Mouse (Mus musculus) macrophage (primary cell): ENCODE measurements around the gene Kif19a. TPM values are rescaled to one million over a fixed set of nuclear protein-coding genes. Genes with fewer than 3 reads are reported as not detected.

Experiments used
- H3K27ac ChIP-seq: fragments of 350-480 bp; formaldehyde crosslinking; 2 replicates; pipeline ENCODE4 v1.9.0; 2021
- H3K36me3 ChIP-seq: fragments of 350-480 bp; formaldehyde crosslinking; 2 replicates; pipeline ENCODE4 v1.9.0; 2021; ENCODE audit errors: inconsistent target
- H3K4me3 ChIP-seq: fragments of 350-480 bp; formaldehyde crosslinking; 2 replicates; pipeline ENCODE4 v1.9.0; 2021; ENCODE audit errors: inconsistent target
- H3K79me2 ChIP-seq: fragments of 350-480 bp; formaldehyde crosslinking; 2 replicates; pipeline ENCODE4 v1.9.0; 2021; ENCODE audit errors: inconsistent target
- WGBS: methylation state at CpG from one replicate; pipeline ENCODE4 v1.1.7; 2026; ENCODE audit warnings: inconsistent platforms; ENCODE audit not compliant: missing documents; 5-methylcytosine and 5-hydroxymethylcytosine counted together
- polyA plus RNA-seq: library from polyadenylated mRNA; stranded (reverse); fragments of 250-400 nt; gene quantifications from 3 replicates; pipeline ENCODE4 v1.2.4, GENCODE M21; 2018; ENCODE audit warnings: inconsistent platforms

The Kif19a gene
- polyA plus RNA-seq, 1 experiment from 2014 or later: 1.9 TPM

GRCm38 (mm10) chr11:114830433-114830773 is 65.2 kb downstream of the Kif19a start:
- H3K27ac ChIP-seq: no peak overlapping the region
- no peaks in the 10 kb centered on the region for H3K36me3 ChIP-seq
- WGBS: 83% methylated on average over 8 of the region's 8 CpGs
- no peaks in the 10 kb centered on the region for H3K79me2 ChIP-seq
- no peak overlapping the region for H3K4me3 ChIP-seq

- no peaks in the 10 kb centered on the region for H3K79me2 ChIP-seq
- H3K27ac ChIP-seq: no peak overlapping the region
- 74% methylated on average over 5 of the region's 5 CpGs for WGBS
- no peak overlapping the region for H3K4me3 ChIP-seq
- H3K36me3 ChIP-seq: no peaks in the 10 kb centered on the region
These were observed 68.0 kb downstream of the Kif19a start for GRCm38 (mm10) chr11:114833166-114833565.

Other genes starting within 250 kb of the Kif19a start
- 892 to 1,637 TPM (median 1,558 TPM) in 3 replicates for gene Rpl38, start 96.9 kb upstream of the Kif19a start, polyA plus RNA-seq
- gene Ttyh2, start 90.0 kb upstream of the Kif19a start, polyA plus RNA-seq: 65.9 to 116 TPM (median 90.0 TPM) in 3 replicates
- gene Dnaic2, start 38.0 kb upstream of the Kif19a start, polyA plus RNA-seq: 0.09 TPM in 1 of 3 replicates, not detected in the others
- not detected in 3 replicates for gene Btbd17, start 30.6 kb downstream of the Kif19a start, polyA plus RNA-seq
- gene Gpr142, start 33.5 kb downstream of the Kif19a start, polyA plus RNA-seq: not detected in 3 replicates
- 1.8 to 17.4 TPM (median 8.2 TPM) in 3 replicates for gene Gprc5c, start 85.8 kb downstream of the Kif19a start, polyA plus RNA-seq
- 86.9 to 197 TPM (median 152 TPM) in 3 replicates for gene Cd300a, start 124.7 kb downstream of the Kif19a start, polyA plus RNA-seq
- gene Cd300lb, start 169.0 kb downstream of the Kif19a start, polyA plus RNA-seq: 149 to 198 TPM (median 167 TPM) in 3 replicates
- gene Cd300c, start 203.8 kb downstream of the Kif19a start, polyA plus RNA-seq: 0.56 TPM in 1 of 3 replicates, not detected in the others
- gene Cd300ld, start 224.5 kb downstream of the Kif19a start, polyA plus RNA-seq: 65.0 to 269 TPM (median 145 TPM) in 3 replicates
- gene Cd300c2, start 236.5 kb downstream of the Kif19a start, polyA plus RNA-seq: 329 to 356 TPM (median 335 TPM) in 3 replicates